Mouse (Mus musculus) cerebellum, postnatal 10 days (tissue): ENCODE measurements at regions not wholly inside any gene's neighbourhood (a gene's known extent, or its start where the extent isn't known, plus 50 kb on each side); places are given as distances from the start of the nearest gene placed in this dataset.
A peak's percentile ranks its signal among the peaks of the same experiment; 100 is the strongest.

Source experiments
- DNase-seq, 2 experiments: peaks; one replicate each; pipeline ENCODE4 v3.0.0; 2021; ENCODE audit warnings: mixed read lengths in 2 of 2

GRCm38 (mm10) chr11:64369516-64369915, 65.6 kb upstream of the Hs3st3a1 start:
- DNase-seq: no peak

- DNase-seq: no peak
Measured at GRCm38 (mm10) chr11:64335456-64335855, 99.7 kb upstream of the Hs3st3a1 start.

GRCm38 (mm10) chr11:64332406-64332805, 102.7 kb upstream of the Hs3st3a1 start:
- DNase-seq: no peak

- no peak for DNase-seq
Measured at GRCm38 (mm10) chr11:64331811-64332210, 103.3 kb upstream of the Hs3st3a1 start.

GRCm38 (mm10) chr11:64329129-64329528, 106.0 kb upstream of the Hs3st3a1 start:
- DNase-seq: no peak

GRCm38 (mm10) chr11:64327771-64328170, 107.4 kb upstream of the Hs3st3a1 start:
- DNase-seq: no peak

GRCm38 (mm10) chr11:64326646-64327045, 108.5 kb upstream of the Hs3st3a1 start:
- DNase-seq: no peak

- no peak for DNase-seq
Measured at GRCm38 (mm10) chr11:64321900-64322425, 113.2 kb upstream of the Hs3st3a1 start.

- no peak for DNase-seq
Measured at GRCm38 (mm10) chr11:64317458-64317857, 117.7 kb upstream of the Hs3st3a1 start.

- DNase-seq: no peak
Measured at GRCm38 (mm10) chr11:64314997-64315396, 120.1 kb upstream of the Hs3st3a1 start.

- no peak for DNase-seq
Measured at GRCm38 (mm10) chr11:64313241-64313640, 121.9 kb upstream of the Hs3st3a1 start.

- no peak for DNase-seq
Measured at GRCm38 (mm10) chr11:64309881-64310280, 125.3 kb upstream of the Hs3st3a1 start.

- no peak for DNase-seq
Measured at GRCm38 (mm10) chr11:64297825-64298224, 137.3 kb upstream of the Hs3st3a1 start.

- no peak for DNase-seq
Measured at GRCm38 (mm10) chr11:64288236-64288635, 146.9 kb upstream of the Hs3st3a1 start.

- DNase-seq: no peak
Measured at GRCm38 (mm10) chr11:64287499-64287898, 147.6 kb upstream of the Hs3st3a1 start.

- no peak for DNase-seq
Measured at GRCm38 (mm10) chr11:64281781-64282180, 153.4 kb upstream of the Hs3st3a1 start.

- DNase-seq: peak; percentile 47 to 49
Measured at GRCm38 (mm10) chr11:64278259-64279003, 156.7 kb upstream of the Hs3st3a1 start.

- DNase-seq: peak in 1 of 2 experiments; percentile 15
Measured at GRCm38 (mm10) chr11:64273726-64274125, 161.4 kb upstream of the Hs3st3a1 start.

GRCm38 (mm10) chr11:64273214-64273613, 161.9 kb upstream of the Hs3st3a1 start:
- no peak for DNase-seq

- no peak for DNase-seq
Measured at GRCm38 (mm10) chr11:64268121-64268520, 167.0 kb upstream of the Hs3st3a1 start.

GRCm38 (mm10) chr11:64267547-64267946, 167.6 kb upstream of the Hs3st3a1 start:
- peak; percentile 90 to 91 for DNase-seq

GRCm38 (mm10) chr11:64253517-64254385, 174.5 kb upstream of the Cox10 start:
- no peak for DNase-seq

GRCm38 (mm10) chr11:64236873-64237272, 157.6 kb upstream of the Cox10 start:
- peak; percentile 43 to 63 for DNase-seq

GRCm38 (mm10) chr11:64230071-64230470, 150.8 kb upstream of the Cox10 start:
- no peak for DNase-seq
